Mouse (Mus musculus): ENCODE measurements around the gene Olfr697. TPM values are rescaled to one million over a fixed set of nuclear protein-coding genes. Genes with fewer than 3 reads are reported as not detected.
"Not testable (repeated sequence)": the region's sequence is repeated elsewhere in the genome, so short reads cannot be mapped to it uniquely, and the experiment has no call there.

Gene Olfr697
- not detected in 2 replicates for polyA plus RNA-seq (2012; ENCODE audit: insufficient read depth, insufficient read length, missing spikeins)

- Histone ChIP-seq H3K4me1 (ENCODE audit: control insufficient read depth, insufficient read depth, insufficient read length, low read length) (no peaks in the 10 kb centered on the region), H3K27ac (replicated peaks; ENCODE audit: low read depth, low read length) (no peak within 1 kb of the TSS), H3K4me3 (ENCODE audit: insufficient read depth, low read depth, low read length) (no peak within 1 kb of the TSS)
Observed at GRCm38 (mm10) chr7:106742343-106742742, at the start of gene Olfr697. TSS of gene Olfr697 (minus strand) at chr7:106742443.

GRCm38 (mm10) chr7:106788330-106788729, 46.1 kb upstream of the Olfr697 start:
- Histone ChIP-seq H3K4me3 (ENCODE audit: insufficient read depth, low read depth, low read length) (no peak overlapping the region), H3K4me1 (ENCODE audit: control insufficient read depth, insufficient read depth, insufficient read length, low read length) (no peaks in the 10 kb centered on the region), H3K27ac (replicated peaks; ENCODE audit: low read depth, low read length) (no peak overlapping the region)

GRCm38 (mm10) chr7:106761008-106761407, 18.8 kb upstream of the Olfr697 start:
- H3K27ac ChIP-seq (replicated peaks; ENCODE audit: low read depth, low read length); H3K4me3 ChIP-seq (ENCODE audit: insufficient read depth, low read depth, low read length); H3K4me1 ChIP-seq (ENCODE audit: control insufficient read depth, insufficient read depth, insufficient read length, low read length): not testable (repeated sequence)

GRCm38 (mm10) chr7:106758800-106759199, 16.6 kb upstream of the Olfr697 start:
- Histone ChIP-seq H3K27ac (replicated peaks; ENCODE audit: low read depth, low read length) (no peak overlapping the region), H3K4me3 (ENCODE audit: insufficient read depth, low read depth, low read length) (no peak overlapping the region), H3K4me1 (ENCODE audit: control insufficient read depth, insufficient read depth, insufficient read length, low read length) (no peaks in the 10 kb centered on the region)

GRCm38 (mm10) chr7:106755297-106755696, 13.1 kb upstream of the Olfr697 start, which contains the start of gene Olfr698:
TSS of gene Olfr698 (minus strand) at chr7:106755397.
- no peak within 1 kb of the TSS for H3K4me3 ChIP-seq (ENCODE audit: insufficient read depth, low read depth, low read length)
- no peaks in the 10 kb centered on the region for H3K4me1 ChIP-seq (ENCODE audit: control insufficient read depth, insufficient read depth, insufficient read length, low read length)
- H3K27ac ChIP-seq (replicated peaks; ENCODE audit: low read depth, low read length), result no peak within 1 kb of the TSS

GRCm38 (mm10) chr7:106745811-106746210, 3.6 kb upstream of the Olfr697 start:
- Histone ChIP-seq H3K4me3 (ENCODE audit: insufficient read depth, low read depth, low read length) (no peak overlapping the region), H3K4me1 (ENCODE audit: control insufficient read depth, insufficient read depth, insufficient read length, low read length) (no peaks in the 10 kb centered on the region), H3K27ac (replicated peaks; ENCODE audit: low read depth, low read length) (no peak overlapping the region)

GRCm38 (mm10) chr7:106737028-106737427, 5.2 kb downstream of the Olfr697 start:
- Histone ChIP-seq H3K27ac (replicated peaks; ENCODE audit: low read depth, low read length) (no peak overlapping the region), H3K4me1 (ENCODE audit: control insufficient read depth, insufficient read depth, insufficient read length, low read length) (no peaks in the 10 kb centered on the region), H3K4me3 (ENCODE audit: insufficient read depth, low read depth, low read length) (no peak overlapping the region)

- Histone ChIP-seq H3K27ac (replicated peaks; ENCODE audit: low read depth, low read length) (no peak overlapping the region), H3K4me3 (ENCODE audit: insufficient read depth, low read depth, low read length) (no peak overlapping the region), H3K4me1 (ENCODE audit: control insufficient read depth, insufficient read depth, insufficient read length, low read length) (no peaks in the 10 kb centered on the region)
Observed at GRCm38 (mm10) chr7:106733717-106734116, 8.5 kb downstream of the Olfr697 start.

- H3K4me1 ChIP-seq (ENCODE audit: control insufficient read depth, insufficient read depth, insufficient read length, low read length); H3K4me3 ChIP-seq (ENCODE audit: insufficient read depth, low read depth, low read length); H3K27ac ChIP-seq (replicated peaks; ENCODE audit: low read depth, low read length): not testable (repeated sequence)
Observed at GRCm38 (mm10) chr7:106725654-106726053, 16.6 kb downstream of the Olfr697 start.

- Histone ChIP-seq H3K27ac (replicated peaks; ENCODE audit: low read depth, low read length) (no peak within 1 kb of the TSS), H3K4me3 (ENCODE audit: insufficient read depth, low read depth, low read length) (no peak within 1 kb of the TSS), H3K4me1 (ENCODE audit: control insufficient read depth, insufficient read depth, insufficient read length, low read length) (no peaks in the 10 kb centered on the region)
Observed at GRCm38 (mm10) chr7:106716296-106716695, 25.9 kb downstream of the Olfr697 start, which contains the start of gene Olfr695. TSS of gene Olfr695 (minus strand) at chr7:106716396.

GRCm38 (mm10) chr7:106711463-106711862, 30.8 kb downstream of the Olfr697 start:
- Histone ChIP-seq H3K27ac (replicated peaks; ENCODE audit: low read depth, low read length) (no peak overlapping the region), H3K4me3 (ENCODE audit: insufficient read depth, low read depth, low read length) (no peak overlapping the region), H3K4me1 (ENCODE audit: control insufficient read depth, insufficient read depth, insufficient read length, low read length) (no peaks in the 10 kb centered on the region)

GRCm38 (mm10) chr7:106707705-106708104, 34.5 kb downstream of the Olfr697 start:
- H3K27ac ChIP-seq (replicated peaks; ENCODE audit: low read depth, low read length); H3K4me3 ChIP-seq (ENCODE audit: insufficient read depth, low read depth, low read length); H3K4me1 ChIP-seq (ENCODE audit: control insufficient read depth, insufficient read depth, insufficient read length, low read length): not testable (repeated sequence)

- no peak overlapping the region for H3K27ac ChIP-seq (replicated peaks; ENCODE audit: low read depth, low read length)
- H3K4me3 ChIP-seq (ENCODE audit: insufficient read depth, low read depth, low read length), result no peak overlapping the region
- no peaks in the 10 kb centered on the region for H3K4me1 ChIP-seq (ENCODE audit: control insufficient read depth, insufficient read depth, insufficient read length, low read length)
Observed at GRCm38 (mm10) chr7:106696891-106697290, 45.4 kb downstream of the Olfr697 start.

GRCm38 (mm10) chr7:106692976-106693375, 49.3 kb downstream of the Olfr697 start:
- no peak overlapping the region for H3K4me3 ChIP-seq (ENCODE audit: insufficient read depth, low read depth, low read length)
- H3K4me1 ChIP-seq (ENCODE audit: control insufficient read depth, insufficient read depth, insufficient read length, low read length), result no peaks in the 10 kb centered on the region

GRCm38 (mm10) chr7:106691714-106692113, 50.5 kb downstream of the Olfr697 start, which contains the start of gene Olfr694:
TSS of gene Olfr694 (minus strand) at chr7:106691814.
- Histone ChIP-seq H3K4me3 (ENCODE audit: insufficient read depth, low read depth, low read length) (no peak within 1 kb of the TSS), H3K4me1 (ENCODE audit: control insufficient read depth, insufficient read depth, insufficient read length, low read length) (no peaks in the 10 kb centered on the region), H3K27ac (replicated peaks; ENCODE audit: low read depth, low read length) (no peak within 1 kb of the TSS)

More at GRCm38 (mm10) chr7:106692976-106693375, 49.3 kb downstream of the Olfr697 start:
- H3K27ac ChIP-seq (replicated peaks; ENCODE audit: low read depth, low read length), result no peak overlapping the region

Data from brown adipose tissue, adult 24 weeks (tissue).